8 mouse cellular contexts compared by ENCODE assay signal in the genomic region with DNA sequence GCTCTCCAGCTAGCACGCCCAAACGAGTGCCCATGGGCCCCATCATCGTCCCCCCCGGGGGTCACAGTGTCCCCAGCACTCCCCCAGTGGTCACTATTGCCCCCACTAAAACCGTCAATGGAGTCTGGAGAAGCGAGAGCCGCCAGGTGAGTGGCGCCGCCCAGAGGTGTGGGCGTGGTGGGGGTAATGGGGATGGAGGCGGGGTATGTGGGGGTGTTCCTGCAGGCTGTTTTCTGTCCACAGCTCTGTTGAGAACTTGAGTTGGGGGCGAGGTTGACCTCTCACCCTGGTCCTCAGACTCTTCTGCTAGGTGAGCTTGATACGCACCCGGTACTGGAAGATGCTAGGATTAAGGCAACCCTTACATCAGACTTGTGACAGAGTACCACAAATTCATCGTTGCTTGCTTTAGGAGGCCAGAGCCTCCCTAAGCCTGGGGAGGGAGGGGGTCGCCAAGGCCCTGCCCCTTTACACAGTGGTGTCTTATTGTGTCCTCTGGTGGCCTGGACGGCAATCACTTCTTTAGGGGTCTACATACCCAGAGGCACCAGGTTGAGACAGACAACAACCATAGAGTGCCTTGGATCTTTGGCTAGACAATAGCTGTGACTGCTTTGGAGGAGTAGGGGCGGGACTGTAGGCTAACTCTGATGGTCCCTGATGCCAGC. TPM values are rescaled to one million over a fixed set of nuclear protein-coding genes. Genes with fewer than 3 reads are reported as not detected.
DNase-seq lines count a peak whose midpoint lies in the region; ATAC-seq and TF ChIP-seq lines count a peak whose summit lies in the region.

No protein-coding gene starts in this region.

- DNase-seq in heart, postnatal 25 days (ENCODE audit: low spot score), result no peak
- no peak for DNase-seq in G1E (ENCODE audit: low spot score)
- DNase-seq in forebrain, postnatal 0 days, result no peak
- DNase-seq in cerebellum, adult 8-10 months, result no peak
- DNase-seq in urinary bladder, postnatal 10 days (ENCODE audit: low spot score), result no peak
- DNase-seq in thymus, postnatal 36 days, result no peak

- WGBS in heart, embryonic 11.5 days (ENCODE audit: insufficient replicate concordance), result 76% methylated on average over 18 of the region's 18 CpGs
- 71% methylated on average over 18 of the region's 18 CpGs for WGBS in forebrain, postnatal 0 days
- 84% methylated on average over 18 of the region's 18 CpGs for WGBS in liver, embryonic 15.5 days (ENCODE audit: insufficient replicate concordance)

- no peak for TF ChIP-seq CTCF in G1E (IDR thresholded peaks at IDR 0.05; ENCODE audit: low read depth, low read length)
- no peak for TF ChIP-seq CTCF in forebrain, postnatal 0 days (IDR thresholded peaks at IDR 0.05; ENCODE audit: low read depth)

- peaks cover 79% of the 10 kb centered on the region for H3K4me1 ChIP-seq in heart, embryonic 11.5 days (ENCODE audit: control insufficient read depth, insufficient read depth, low read length)
- peaks cover 48% of the 10 kb centered on the region for H3K4me1 ChIP-seq in G1E (ENCODE audit: insufficient read depth, low read depth, low read length)
- peaks cover 26% of the 10 kb centered on the region for H3K4me1 ChIP-seq in forebrain, postnatal 0 days (ENCODE audit: insufficient read depth)
- H3K4me1 ChIP-seq in liver, embryonic 15.5 days (replicated peaks), result peaks cover 43% of the 10 kb centered on the region

- H3K27me3 ChIP-seq in heart, embryonic 11.5 days (ENCODE audit: control insufficient read depth, insufficient read depth, low read length), result no peaks in the 10 kb centered on the region
- H3K27me3 ChIP-seq in G1E (ENCODE audit: insufficient read depth, low read length), result no peaks in the 10 kb centered on the region; the same call in 1 of the 2 replicates
- H3K27me3 ChIP-seq in forebrain, postnatal 0 days (ENCODE audit: insufficient read depth, low read length), result no peaks in the 10 kb centered on the region
- H3K27me3 ChIP-seq in liver, embryonic 15.5 days, result no peaks in the 10 kb centered on the region

- ATAC-seq in heart, embryonic 11.5 days (replicated peaks; ENCODE audit: insufficient number of reproducible peaks, low FRiP score, low TSS enrichment), result no peak
- ATAC-seq in G1E (ENCODE audit: extremely low read depth, insufficient number of reproducible peaks, low FRiP score, poor library complexity, severe bottlenecking), result no peak
- no peak for ATAC-seq in forebrain, postnatal 0 days
- ATAC-seq in liver, embryonic 15.5 days (ENCODE audit: insufficient read depth), result no peak

- no peaks in the 10 kb centered on the region for H3K9me3 ChIP-seq in heart, embryonic 11.5 days (replicated peaks; ENCODE audit: control insufficient read depth, low read length)
- no peaks in the 10 kb centered on the region; the same call in 1 of the 2 replicates for H3K9me3 ChIP-seq in G1E (replicated peaks)
- no peaks in the 10 kb centered on the region for H3K9me3 ChIP-seq in forebrain, postnatal 0 days (ENCODE audit: low read length)
- no peaks in the 10 kb centered on the region for H3K9me3 ChIP-seq in liver, embryonic 15.5 days (replicated peaks)

- H3K27ac ChIP-seq in heart, embryonic 11.5 days (ENCODE audit: low read depth, low read length), result peak overlapping the region; percentile 95
- H3K27ac ChIP-seq in forebrain, postnatal 0 days (ENCODE audit: low read depth, low read length), result peak overlapping the region; percentile 60; the same call in 1 of the 2 replicates
- peak overlapping the region; percentile 42 for H3K27ac ChIP-seq in liver, embryonic 15.5 days (replicated peaks)

- H3K36me3 ChIP-seq in heart, embryonic 11.5 days (ENCODE audit: control insufficient read depth, insufficient read depth, low read length), result peaks cover 15% of the 10 kb centered on the region
- peaks cover 99% of the 10 kb centered on the region for H3K36me3 ChIP-seq in G1E (replicated peaks)
- H3K36me3 ChIP-seq in forebrain, postnatal 0 days (ENCODE audit: insufficient read depth), result peaks cover 15% of the 10 kb centered on the region
- peaks cover 97% of the 10 kb centered on the region for H3K36me3 ChIP-seq in liver, embryonic 15.5 days (replicated peaks)

- H3K9ac ChIP-seq in heart, embryonic 11.5 days (ENCODE audit: low read depth, low read length), result peak overlapping the region; percentile 13; the same call in 1 of the 2 replicates
- H3K9ac ChIP-seq in forebrain, postnatal 0 days, result no peak overlapping the region
- H3K9ac ChIP-seq in liver, embryonic 15.5 days, result no peak overlapping the region

- intact Hi-C loops in heart, postnatal 25 days (cut with DNase I), result no loop called here

- no peak overlapping the region for H3K4me3 ChIP-seq in heart, embryonic 11.5 days (ENCODE audit: low read depth, low read length)
- H3K4me3 ChIP-seq in G1E (ENCODE audit: low read depth, low read length), result 0 out of 2 replicates have a peak overlapping the region, but pooled peaks have one; percentile 14
- no peak overlapping the region for H3K4me3 ChIP-seq in forebrain, postnatal 0 days (ENCODE audit: low read depth, low read length)
- H3K4me3 ChIP-seq in liver, embryonic 15.5 days (replicated peaks), result no peak overlapping the region

- peak overlapping the region; percentile 51; the same call in 1 of the 2 replicates for H3K4me2 ChIP-seq in heart, embryonic 11.5 days
- no peak overlapping the region for H3K4me2 ChIP-seq in forebrain, postnatal 0 days (ENCODE audit: low read depth)
- H3K4me2 ChIP-seq in liver, embryonic 15.5 days, result no peak overlapping the region

RNA-seq across cellular contexts. Expression of gene Gins2, which starts 26.3 kb away (rescaled TPM):
- polyA plus RNA-seq in heart, embryonic 11.5 days (2014; fragmentation: Nextera tagmentation; extraction: Ambion mirVana), result 81.8 and 82.7 TPM in 2 replicates
- total RNA-seq in heart, postnatal 25 days (2021), result 1 to 10 TPM; 1.2 to 1.5 TPM
- total RNA-seq in G1E (2014; fragmentation: Nextera tagmentation) (34.6 and 43.9 TPM in 2 replicates), G1E (2017) (11.3 and 27.9 TPM in 2 replicates)
- 49.8 and 83.4 TPM in 2 replicates for polyA plus RNA-seq in G1E (2012)
- 2.6 and 5.3 TPM in 2 replicates for total RNA-seq in forebrain, postnatal 0 days (2014; rRNA removed)
- polyA plus RNA-seq in forebrain, postnatal 0 days (2015; fragmentation: Nextera tagmentation; extraction: Ambion mirVana), result 9.6 and 10.7 TPM in 2 replicates
- 50.1 and 52.3 TPM in 2 replicates for polyA plus RNA-seq in liver, embryonic 15.5 days (2015; fragmentation: Nextera tagmentation; extraction: Ambion mirVana)

Comparison
In these comparisons a context has a peak if more than half of its experiments do, and no peak if none do; other contexts are left out.
1. H3K27ac ChIP-seq: peak in every context shown above with its lines; median percentile 95 in heart, embryonic 11.5 days; 60 in forebrain, postnatal 0 days; 42 in liver, embryonic 15.5 days.